Mouse (Mus musculus) CH12.LX (cell line): ENCODE measurements around the gene Zfp689.

ENCODE experiments used
- CHD2 ChIP-seq: IDR thresholded peaks from 2 replicates; pipeline ENCODE4 v1.6.1; 2011; ENCODE audit warnings: low read length, improper control_type of control experiment
- CTCF ChIP-seq, 2 experiments: IDR thresholded peaks in 1 of 2; conservative IDR thresholded peaks in 1 of 2; 2 replicates each; pipeline ENCODE4 v1.5.1; 2011 to 2012; ENCODE audit warnings: low read depth in 2 of 2, low read length in 2 of 2, improper control_type of control experiment in 1 of 2, inconsistent platforms in 1 of 2, mild to moderate bottlenecking in 1 of 2, moderate library complexity in 1 of 2
- MAFK ChIP-seq: IDR thresholded peaks from 2 replicates; pipeline ENCODE4 v1.6.1; 2011; ENCODE audit warnings: low read length, improper control_type of control experiment; ENCODE audit not compliant: insufficient replicate concordance
- MEF2A ChIP-seq: IDR thresholded peaks from 2 replicates; pipeline ENCODE4 v1.6.1; 2014; ENCODE audit warnings: low read depth, mild to moderate bottlenecking, inconsistent platforms, low read length, improper control_type of control experiment, borderline replicate concordance
- POLR2A ChIP-seq: IDR thresholded peaks from 2 replicates; pipeline ENCODE4 v1.6.1; 2011; ENCODE audit warnings: low read depth, mild to moderate bottlenecking, improper control_type of control experiment, low read length
- ZC3H11A ChIP-seq: IDR thresholded peaks from 2 replicates; pipeline ENCODE4 v1.6.1; 2012; ENCODE audit warnings: low read depth, mild to moderate bottlenecking, inconsistent platforms, low read length, improper control_type of control experiment

GRCm38 (mm10) chr7:127498407-127498806, 49.4 kb upstream of the Zfp689 start:
- TF ChIP-seq CTCF (conservative IDR thresholded peaks at IDR 0.05 in 1 of 2, IDR thresholded peaks at IDR 0.05 in 1 of 2; ENCODE audit: low read depth in 2 of 2, low read length in 2 of 2) = peak; percentile 23 to 84; a peak in 2 of 4 replicates
- TF ChIP-seq POLR2A = no peak
- no peak for TF ChIP-seq CHD2
- no peak for TF ChIP-seq MAFK
- TF ChIP-seq ZC3H11A = no peak
- no peak for TF ChIP-seq MEF2A
